Mouse (Mus musculus): ENCODE data around the gene Cbarp. TPM values are rescaled to one million over a fixed set of nuclear protein-coding genes. Genes with fewer than 3 reads are reported as not detected.

Gene Cbarp
- polyA plus RNA-seq, 1 experiment from 2014 or later = 4.7 TPM

DNA sequence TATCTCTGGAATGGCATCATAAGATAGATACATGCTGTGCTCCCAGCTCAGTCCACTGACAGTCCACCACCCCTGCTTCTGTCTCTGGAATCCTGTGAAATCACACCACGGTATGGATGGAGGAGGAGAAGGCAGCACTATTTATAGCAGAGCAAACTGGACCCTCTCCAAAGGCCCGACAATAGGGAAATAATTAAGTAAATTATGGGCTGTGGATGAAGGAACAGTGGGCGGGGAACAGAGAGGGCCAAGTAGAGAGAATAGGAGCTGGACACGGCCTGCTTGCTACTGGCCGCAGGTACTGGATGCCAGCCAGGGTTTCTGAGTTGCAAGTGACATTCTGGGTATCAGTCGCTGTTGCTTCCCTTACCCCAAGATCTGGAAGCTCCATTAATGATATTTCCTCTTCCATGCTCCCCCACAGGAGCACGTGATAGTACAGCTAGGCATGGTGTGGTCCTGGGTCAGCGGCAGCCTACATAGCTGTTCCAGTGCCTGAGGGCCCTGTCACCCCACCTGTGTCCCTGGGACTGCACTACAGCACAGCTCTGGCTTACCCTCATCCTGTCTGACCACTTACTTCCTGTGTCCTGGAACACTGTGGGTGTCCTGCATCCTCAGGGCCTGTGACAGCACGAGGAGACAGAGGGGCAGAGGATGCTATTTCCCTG, 55.7 kb downstream of the Cbarp start:
- Histone ChIP-seq H3K27me3 (ENCODE audit: low read depth, poor library complexity, severe bottlenecking) (no peaks in the 10 kb centered on the region), H3K4me3 (no peak overlapping the region), H3K4me1 (peaks cover 7% of the 10 kb centered on the region), H3K27ac (no peak overlapping the region), H3K9me3 (replicated peaks) (no peaks in the 10 kb centered on the region), H3K36me3 (peaks cover 64% of the 10 kb centered on the region)
- WGBS = 84% methylated on average over 9 of the region's 9 CpGs
- DNase-seq (ENCODE audit: low spot score) = no peak

- no peak for DNase-seq (ENCODE audit: low spot score)
- Histone ChIP-seq H3K27ac (no peak overlapping the region), H3K36me3 (peaks cover 82% of the 10 kb centered on the region), H3K4me3 (no peak overlapping the region), H3K4me1 (peaks cover 2% of the 10 kb centered on the region), H3K27me3 (ENCODE audit: low read depth, poor library complexity, severe bottlenecking) (no peaks in the 10 kb centered on the region), H3K9me3 (replicated peaks) (no peaks in the 10 kb centered on the region)
- 82% methylated on average over 3 of the region's 3 CpGs for WGBS
Measured at GRCm38 (mm10) chr10:80081075-80081474, 59.6 kb downstream of the Cbarp start.

Other genes starting within 250 kb of the Cbarp start
- gene Cfd, start 250.0 kb downstream of the Cbarp start, polyA plus RNA-seq (2016; fragmentation: Nextera tagmentation; extraction: Ambion mirVana) = not detected in 2 replicates
- 63.6 and 67.1 TPM in 2 replicates for gene Med16, start 231.9 kb downstream of the Cbarp start, polyA plus RNA-seq (2016; fragmentation: Nextera tagmentation; extraction: Ambion mirVana)
- not detected in 2 replicates for gene Gm26602, start 230.0 kb downstream of the Cbarp start, polyA plus RNA-seq (2016; fragmentation: Nextera tagmentation; extraction: Ambion mirVana)
- 0.31 and 0.49 TPM in 2 replicates for gene Kiss1r, start 223.9 kb downstream of the Cbarp start, polyA plus RNA-seq (2016; fragmentation: Nextera tagmentation; extraction: Ambion mirVana)
- gene R3hdm4, start 219.6 kb downstream of the Cbarp start, polyA plus RNA-seq (2016; fragmentation: Nextera tagmentation; extraction: Ambion mirVana) = 116 and 143 TPM in 2 replicates
- 18.2 and 29.4 TPM in 2 replicates for gene Arid3a, start 213.8 kb downstream of the Cbarp start, polyA plus RNA-seq (2016; fragmentation: Nextera tagmentation; extraction: Ambion mirVana)
- gene Wdr18, start 180.7 kb downstream of the Cbarp start, polyA plus RNA-seq (2016; fragmentation: Nextera tagmentation; extraction: Ambion mirVana) = 174 and 201 TPM in 2 replicates
- 0.28 and 0.40 TPM in 2 replicates for gene Grin3b, start 170.1 kb downstream of the Cbarp start, polyA plus RNA-seq (2016; fragmentation: Nextera tagmentation; extraction: Ambion mirVana)
- 14.9 and 16.4 TPM in 2 replicates for gene Tmem259, start 156.5 kb downstream of the Cbarp start, polyA plus RNA-seq (2016; fragmentation: Nextera tagmentation; extraction: Ambion mirVana)
- gene Cnn2, start 152.3 kb downstream of the Cbarp start, polyA plus RNA-seq (2016; fragmentation: Nextera tagmentation; extraction: Ambion mirVana) = 261 and 301 TPM in 2 replicates
- gene Abca7, start 144.3 kb downstream of the Cbarp start, polyA plus RNA-seq (2016; fragmentation: Nextera tagmentation; extraction: Ambion mirVana) = 2.0 and 2.3 TPM in 2 replicates
- gene Arhgap45, start 124.2 kb downstream of the Cbarp start, polyA plus RNA-seq (2016; fragmentation: Nextera tagmentation; extraction: Ambion mirVana) = 14.9 and 15.5 TPM in 2 replicates
- gene Polr2e, start 101.0 kb downstream of the Cbarp start, polyA plus RNA-seq (2016; fragmentation: Nextera tagmentation; extraction: Ambion mirVana) = 319 and 357 TPM in 2 replicates
- gene Gpx4, start 93.7 kb downstream of the Cbarp start, polyA plus RNA-seq (2016; fragmentation: Nextera tagmentation; extraction: Ambion mirVana) = 589 and 631 TPM in 2 replicates
- gene Sbno2, start 35.3 kb downstream of the Cbarp start, polyA plus RNA-seq (2016; fragmentation: Nextera tagmentation; extraction: Ambion mirVana) = 17.1 and 18.4 TPM in 2 replicates
- 16.1 and 17.0 TPM in 2 replicates for gene Stk11, start 25.0 kb downstream of the Cbarp start, polyA plus RNA-seq (2016; fragmentation: Nextera tagmentation; extraction: Ambion mirVana)
- gene Atp5d, start 2.2 kb downstream of the Cbarp start, polyA plus RNA-seq (2016; fragmentation: Nextera tagmentation; extraction: Ambion mirVana) = 487 and 503 TPM in 2 replicates
- gene Midn, start 7.4 kb upstream of the Cbarp start, polyA plus RNA-seq (2016; fragmentation: Nextera tagmentation; extraction: Ambion mirVana) = 26.2 and 27.1 TPM in 2 replicates
- 90.7 and 129 TPM in 2 replicates for gene Cirbp, start 25.1 kb upstream of the Cbarp start, polyA plus RNA-seq (2016; fragmentation: Nextera tagmentation; extraction: Ambion mirVana)
- 8.7 and 13.1 TPM in 2 replicates for gene 1600002K03Rik, start 32.1 kb upstream of the Cbarp start, polyA plus RNA-seq (2016; fragmentation: Nextera tagmentation; extraction: Ambion mirVana)
- gene Efna2, start 38.6 kb upstream of the Cbarp start, polyA plus RNA-seq (2016; fragmentation: Nextera tagmentation; extraction: Ambion mirVana) = 63.1 and 66.8 TPM in 2 replicates
- gene Mum1, start 85.6 kb upstream of the Cbarp start, polyA plus RNA-seq (2016; fragmentation: Nextera tagmentation; extraction: Ambion mirVana) = 122 and 128 TPM in 2 replicates
- gene Ndufs7, start 108.3 kb upstream of the Cbarp start, polyA plus RNA-seq (2016; fragmentation: Nextera tagmentation; extraction: Ambion mirVana) = 311 and 345 TPM in 2 replicates
- gene Gamt, start 120.2 kb upstream of the Cbarp start, polyA plus RNA-seq (2016; fragmentation: Nextera tagmentation; extraction: Ambion mirVana) = 14.4 and 18.4 TPM in 2 replicates
- gene Dazap1, start 120.7 kb upstream of the Cbarp start, polyA plus RNA-seq (2016; fragmentation: Nextera tagmentation; extraction: Ambion mirVana) = 61.2 and 66.2 TPM in 2 replicates
- gene Rps15, start 151.6 kb upstream of the Cbarp start, polyA plus RNA-seq (2016; fragmentation: Nextera tagmentation; extraction: Ambion mirVana) = 1,092 and 1,255 TPM in 2 replicates
- gene Apc2, start 155.1 kb upstream of the Cbarp start, polyA plus RNA-seq (2016; fragmentation: Nextera tagmentation; extraction: Ambion mirVana) = 0.90 and 2.9 TPM in 2 replicates
- gene 2310011J03Rik, start 179.7 kb upstream of the Cbarp start, polyA plus RNA-seq (2016; fragmentation: Nextera tagmentation; extraction: Ambion mirVana) = 58.2 and 60.9 TPM in 2 replicates
- 6.1 and 6.3 TPM in 2 replicates for gene Pcsk4, start 188.7 kb upstream of the Cbarp start, polyA plus RNA-seq (2016; fragmentation: Nextera tagmentation; extraction: Ambion mirVana)
- 5.4 and 6.6 TPM in 2 replicates for gene Reep6, start 189.1 kb upstream of the Cbarp start, polyA plus RNA-seq (2016; fragmentation: Nextera tagmentation; extraction: Ambion mirVana)
- gene Adamtsl5, start 207.6 kb upstream of the Cbarp start, polyA plus RNA-seq (2016; fragmentation: Nextera tagmentation; extraction: Ambion mirVana) = 0.39 and 0.48 TPM in 2 replicates
- gene Plk5, start 215.6 kb upstream of the Cbarp start, polyA plus RNA-seq (2016; fragmentation: Nextera tagmentation; extraction: Ambion mirVana) = 0.31 and 0.48 TPM in 2 replicates
- gene Mex3d, start 246.8 kb upstream of the Cbarp start, polyA plus RNA-seq (2016; fragmentation: Nextera tagmentation; extraction: Ambion mirVana) = 7.2 and 7.5 TPM in 2 replicates

Data from limb, embryonic 10.5 days (tissue).